Mouse (Mus musculus): Measurements from ENCODE around the gene Map3k14. TPM values are rescaled to one million over a fixed set of nuclear protein-coding genes. Genes with fewer than 3 reads are reported as not detected.
A peak's percentile ranks its signal among the peaks of the same experiment; 100 is the strongest.

Gene Map3k14
- total RNA-seq, 2 experiments from 2014 or later, result 3.1 to 4.0 TPM

- intact Hi-C loops (cut with DNase I), result loop anchor here (2.0 kb wide), 1 partner anchor 24 kb away; no protein-coding TSS in a partner anchor
- DNase-seq (ENCODE audit: low spot score in 2 of 2), result peak; percentile 83 to 88
Measured at GRCm38 (mm10) chr11:103192230-103192955, 74.9 kb downstream of the Map3k14 start.

- DNase-seq (ENCODE audit: low spot score in 2 of 2), result no peak
- intact Hi-C loops (cut with DNase I), result no loop called here
Measured at GRCm38 (mm10) chr11:103184891-103185290, 82.4 kb downstream of the Map3k14 start.

GRCm38 (mm10) chr11:103181911-103182310 is 85.4 kb downstream of the Map3k14 start:
- intact Hi-C loops (cut with DNase I), result no loop called here
- DNase-seq (ENCODE audit: low spot score in 2 of 2), result no peak

- intact Hi-C loops (cut with DNase I), result no loop called here
- peak in 1 of 2 experiments; percentile 54 for DNase-seq (ENCODE audit: low spot score in 2 of 2)
Measured at GRCm38 (mm10) chr11:103181349-103181748, 85.9 kb downstream of the Map3k14 start.

- intact Hi-C loops (cut with DNase I), result no loop called here
- no peak for DNase-seq (ENCODE audit: low spot score in 2 of 2)
Measured at GRCm38 (mm10) chr11:103180426-103180825, 86.8 kb downstream of the Map3k14 start.

- DNase-seq (ENCODE audit: low spot score in 2 of 2), result no peak
- intact Hi-C loops (cut with DNase I), result no loop called here
Measured at GRCm38 (mm10) chr11:103178748-103179147, 88.5 kb downstream of the Map3k14 start.

- intact Hi-C loops (cut with DNase I), result no loop called here
- DNase-seq (ENCODE audit: low spot score in 2 of 2), result no peak
Measured at GRCm38 (mm10) chr11:103177815-103178485, 89.3 kb downstream of the Map3k14 start.

- DNase-seq (ENCODE audit: low spot score in 2 of 2), result no peak
- intact Hi-C loops (cut with DNase I), result no loop called here
Measured at GRCm38 (mm10) chr11:103177216-103177615, 90.1 kb downstream of the Map3k14 start.

GRCm38 (mm10) chr11:103176510-103176909 is 90.8 kb downstream of the Map3k14 start:
- intact Hi-C loops (cut with DNase I), result no loop called here

GRCm38 (mm10) chr11:103175688-103176442 is 91.4 kb downstream of the Map3k14 start:
- intact Hi-C loops (cut with DNase I), result no loop called here
- no peak for DNase-seq (ENCODE audit: low spot score in 2 of 2)

More at GRCm38 (mm10) chr11:103176510-103176909, 90.8 kb downstream of the Map3k14 start:
- no peak for DNase-seq (ENCODE audit: low spot score in 2 of 2)

GRCm38 (mm10) chr11:103174891-103175391 is 92.3 kb downstream of the Map3k14 start:
- intact Hi-C loops (cut with DNase I), result no loop called here
- DNase-seq (ENCODE audit: low spot score in 2 of 2), result no peak

- no peak for DNase-seq (ENCODE audit: low spot score in 2 of 2)
- intact Hi-C loops (cut with DNase I), result no loop called here
Measured at GRCm38 (mm10) chr11:103174411-103174832, 92.8 kb downstream of the Map3k14 start.

GRCm38 (mm10) chr11:103173771-103174344 is 93.4 kb downstream of the Map3k14 start:
- intact Hi-C loops (cut with DNase I), result no loop called here
- peak in 1 of 2 experiments; percentile 60 for DNase-seq (ENCODE audit: low spot score in 2 of 2)

GRCm38 (mm10) chr11:103173041-103173770 is 94.1 kb downstream of the Map3k14 start:
- intact Hi-C loops (cut with DNase I), result no loop called here
- no peak for DNase-seq (ENCODE audit: low spot score in 2 of 2)

- intact Hi-C loops (cut with DNase I), result no loop called here
- DNase-seq (ENCODE audit: low spot score in 2 of 2), result no peak
Measured at GRCm38 (mm10) chr11:103172392-103173040, 94.8 kb downstream of the Map3k14 start.

GRCm38 (mm10) chr11:103171703-103172391 is 95.4 kb downstream of the Map3k14 start:
- intact Hi-C loops (cut with DNase I), result no loop called here

GRCm38 (mm10) chr11:103171286-103171620 is 96.0 kb downstream of the Map3k14 start:
- intact Hi-C loops (cut with DNase I), result no loop called here
- DNase-seq (ENCODE audit: low spot score in 2 of 2), result no peak

More at GRCm38 (mm10) chr11:103171703-103172391, 95.4 kb downstream of the Map3k14 start:
- no peak for DNase-seq (ENCODE audit: low spot score in 2 of 2)
